Mouse (Mus musculus) cerebellum, postnatal 4 days (tissue): ENCODE measurements around the gene Slamf9.

ENCODE experiments used
- DNase-seq, 2 experiments: peaks; one replicate each; pipeline ENCODE4 v3.0.0; 2022; ENCODE audit warnings: low spot score in 2 of 2, mixed read lengths in 1 of 2

The Slamf9 gene

DNA sequence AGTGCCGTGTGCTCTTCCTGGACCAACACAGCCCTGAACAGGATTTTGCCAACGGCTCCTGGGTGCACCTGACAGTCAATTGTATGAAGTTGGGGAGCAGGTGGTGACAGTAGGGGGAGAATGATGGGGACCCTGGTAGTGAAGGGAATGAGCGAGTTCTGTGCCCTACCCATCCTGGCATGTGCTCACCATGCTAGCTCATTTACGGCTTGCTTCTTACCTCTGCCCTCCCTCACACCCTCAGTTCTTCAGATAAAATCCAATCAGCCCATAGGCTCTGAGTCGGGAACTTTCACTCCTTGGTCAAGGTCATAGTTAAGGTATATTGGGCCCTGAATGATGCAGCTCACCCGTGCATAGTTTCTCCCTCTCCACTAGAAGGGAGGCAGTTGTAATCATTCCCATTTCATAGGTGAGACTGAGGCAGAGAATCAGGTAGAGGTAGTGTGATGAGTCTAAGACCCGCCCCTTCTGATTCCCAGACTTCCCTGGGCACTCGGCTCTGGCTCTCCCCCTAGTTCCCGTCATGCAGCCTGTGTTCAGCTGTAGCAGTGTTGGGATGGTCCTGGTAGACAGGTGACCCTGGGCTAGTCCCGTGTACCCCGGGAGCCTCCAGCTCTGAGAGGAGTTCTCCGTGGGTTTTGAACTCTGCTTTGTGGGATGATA is 14.6 kb downstream of the Slamf9 start:
- DNase-seq: no peak

DNA sequence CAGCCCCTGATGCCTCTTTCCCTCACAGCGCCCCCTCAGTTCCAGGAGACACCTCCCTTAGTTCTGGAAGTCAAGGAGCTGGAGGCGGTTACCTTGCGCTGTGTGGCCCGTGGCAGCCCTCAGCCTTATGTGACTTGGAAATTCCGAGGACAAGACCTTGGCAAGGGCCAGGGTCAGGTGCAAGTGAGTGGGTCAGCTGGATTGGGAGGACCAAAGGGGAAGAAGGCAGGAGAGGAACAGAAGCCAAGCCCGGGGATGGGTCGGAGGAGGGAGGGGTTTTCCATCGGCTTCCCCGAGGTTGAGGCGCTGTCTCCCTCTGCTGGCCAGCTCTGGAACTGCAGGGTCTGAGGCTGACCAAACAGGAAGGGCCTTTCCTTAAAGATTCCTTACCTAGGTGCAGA is 15.1 kb downstream of the Slamf9 start:
- peak; percentile 93 to 95 for DNase-seq

- no peak for DNase-seq
Measured at GRCm38 (mm10) chr1:172492047-172492446, 16.9 kb downstream of the Slamf9 start.

GRCm38 (mm10) chr1:172493516-172493915 is 18.4 kb downstream of the Slamf9 start:
- no peak for DNase-seq

GRCm38 (mm10) chr1:172496030-172496429 is 20.9 kb downstream of the Slamf9 start:
- DNase-seq: no peak

DNA sequence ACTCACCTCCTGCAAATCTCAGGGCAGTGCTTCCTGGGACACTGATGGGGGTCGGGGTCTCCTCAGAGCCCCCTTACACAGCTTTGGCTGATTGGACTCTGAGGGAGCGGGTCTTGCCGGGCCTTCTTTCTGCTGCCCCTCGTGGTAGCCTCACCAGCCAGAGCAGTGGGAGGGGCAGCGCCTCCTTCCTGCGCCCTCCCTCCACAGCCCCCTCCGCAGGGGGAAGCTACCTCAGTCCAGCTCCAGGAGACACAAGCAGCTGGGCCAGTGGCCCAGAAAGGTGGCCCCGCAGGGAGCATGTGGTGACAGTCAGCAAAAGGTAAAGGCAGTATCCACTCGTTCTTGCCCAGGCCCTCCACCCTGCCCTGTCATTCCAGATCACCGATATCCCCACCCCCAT is 22.3 kb downstream of the Slamf9 start:
- DNase-seq: no peak

DNA sequence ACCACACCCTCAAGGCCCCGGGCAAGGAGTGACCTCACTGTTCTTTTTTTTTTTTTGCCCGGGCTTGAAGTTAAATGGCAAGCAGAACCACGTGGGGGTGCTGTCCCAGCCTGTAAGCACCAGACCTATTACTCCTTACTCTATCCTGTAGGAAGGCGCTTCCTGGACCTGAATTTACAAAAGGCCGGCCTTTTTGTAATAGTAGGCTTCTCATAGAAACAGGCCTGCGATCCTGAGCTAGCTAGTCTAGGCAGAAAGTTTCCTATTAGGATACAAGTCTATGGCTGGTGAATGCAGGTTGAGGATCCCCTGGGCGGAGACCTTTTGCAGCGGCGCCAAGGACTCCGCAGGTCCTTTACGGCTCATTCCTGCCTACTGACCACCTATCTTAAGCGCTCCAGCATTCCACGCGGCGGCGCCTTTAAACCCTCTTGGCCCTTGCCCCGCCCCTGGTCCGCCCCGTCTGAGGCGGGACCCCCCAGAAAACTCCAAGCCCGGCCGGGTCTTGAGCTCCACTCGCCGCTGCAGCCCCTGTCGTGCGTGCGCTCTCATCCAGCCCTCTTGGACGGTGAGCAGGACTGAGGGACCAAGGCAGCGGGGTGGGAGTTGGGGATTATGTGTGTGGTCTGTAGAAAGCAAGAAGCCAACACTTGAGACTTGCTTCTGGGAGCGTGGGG is 24.7 kb downstream of the Slamf9 start, which contains the start of gene Tagln2:
Gene Tagln2, plus strand, starts transcription at position 283 of the 677 bp plus-strand sequence.
- DNase-seq: peak in 1 of 2 experiments; percentile 46

GRCm38 (mm10) chr1:172500451-172501370 is 25.6 kb downstream of the Slamf9 start:
- DNase-seq: no peak

- DNase-seq: no peak
Measured at GRCm38 (mm10) chr1:172501371-172502144, 26.4 kb downstream of the Slamf9 start.

GRCm38 (mm10) chr1:172502145-172503110 is 27.3 kb downstream of the Slamf9 start:
- no peak for DNase-seq

DNA sequence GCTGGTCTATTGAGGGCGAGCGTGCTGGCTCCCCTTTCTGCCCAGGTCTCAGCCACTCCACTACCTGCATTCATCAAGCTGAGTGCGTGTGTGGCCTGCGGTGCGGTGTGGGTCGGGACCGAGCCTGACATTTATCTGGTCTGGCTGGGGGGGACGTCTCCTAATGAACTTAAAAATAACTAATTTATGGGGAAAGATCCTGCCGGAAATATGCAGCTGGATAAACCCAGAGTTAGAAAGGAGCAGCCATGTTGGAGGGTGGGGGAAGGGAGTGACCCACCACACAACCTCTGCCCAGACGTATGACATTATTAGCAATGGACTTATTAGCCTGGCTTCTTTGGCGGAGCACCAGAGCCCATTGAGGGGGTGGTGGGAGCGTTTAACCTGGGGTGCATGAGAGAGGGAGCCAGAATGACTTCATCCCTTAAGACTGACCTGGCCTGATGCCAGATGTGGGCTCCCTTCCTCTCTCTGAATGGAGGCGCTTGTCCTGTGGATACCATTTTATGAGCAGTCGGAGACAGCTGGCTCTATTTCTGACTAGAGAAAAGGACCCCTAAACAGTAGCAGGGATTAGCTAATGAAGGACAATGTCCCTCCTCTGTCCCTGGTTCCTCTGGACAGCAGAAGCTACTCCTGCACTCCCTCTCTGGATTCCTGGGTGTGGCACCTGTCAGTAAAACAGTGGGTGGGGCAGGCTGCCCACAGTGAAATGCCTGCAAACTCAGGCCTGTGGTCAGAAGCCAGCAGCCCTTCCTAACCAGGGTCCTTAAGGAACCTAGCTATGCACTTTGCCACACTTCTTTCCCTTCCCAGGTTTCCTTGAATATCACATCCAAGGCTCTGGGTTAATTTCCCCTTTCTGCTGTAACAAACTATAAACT is 28.2 kb downstream of the Slamf9 start:
- DNase-seq: no peak

DNA sequence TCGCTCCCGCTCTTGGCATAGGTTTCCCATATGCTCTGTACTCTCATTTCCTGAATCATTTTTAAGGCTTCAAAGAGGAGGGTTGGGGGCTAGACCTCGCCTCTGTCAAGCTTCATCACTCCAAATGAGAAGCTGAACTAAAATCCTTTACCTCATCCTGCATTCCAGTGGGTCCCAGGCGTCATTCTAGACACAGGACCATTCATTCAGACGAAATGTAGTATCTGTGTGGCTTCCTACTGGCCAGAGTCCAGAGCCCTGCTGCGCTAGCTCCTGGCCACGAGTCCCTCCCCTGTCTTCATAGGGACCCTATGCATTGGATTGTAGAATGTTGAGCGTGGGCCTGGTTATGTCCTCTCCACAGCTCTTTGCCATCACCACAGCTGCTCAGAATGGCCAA is 29.6 kb downstream of the Slamf9 start:
- no peak for DNase-seq

GRCm38 (mm10) chr1:172507001-172507400 is 31.8 kb downstream of the Slamf9 start:
- DNase-seq: no peak

- DNase-seq: no peak
Measured at GRCm38 (mm10) chr1:172507701-172508100, 32.5 kb downstream of the Slamf9 start.

GRCm38 (mm10) chr1:172508172-172508571 is 33.0 kb downstream of the Slamf9 start:
- DNase-seq: no peak

DNA sequence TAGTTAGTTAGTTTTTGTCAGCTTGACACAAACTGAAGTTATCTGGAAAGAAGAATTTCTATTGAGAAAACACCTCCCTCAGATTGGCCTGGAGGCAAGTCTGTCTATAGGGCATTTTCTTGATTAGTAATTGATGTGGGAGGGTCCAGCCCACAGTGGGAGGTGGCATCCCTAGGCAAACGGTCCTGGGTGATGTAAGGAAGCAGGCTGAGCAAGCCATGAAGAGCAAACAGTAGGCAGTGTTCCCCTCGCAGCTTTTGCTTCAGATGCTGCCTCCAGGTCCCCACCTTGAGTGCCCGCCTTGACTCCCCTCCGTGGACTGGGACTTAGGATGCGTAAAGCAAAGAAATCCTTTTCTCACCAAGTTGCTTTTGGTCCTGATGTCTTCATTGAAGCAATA is 34.1 kb downstream of the Slamf9 start:
- no peak for DNase-seq

GRCm38 (mm10) chr1:172509983-172510382 is 34.8 kb downstream of the Slamf9 start:
- DNase-seq: no peak

GRCm38 (mm10) chr1:172510421-172510972 is 35.3 kb downstream of the Slamf9 start:
- no peak for DNase-seq

GRCm38 (mm10) chr1:172512962-172513361 is 37.8 kb downstream of the Slamf9 start:
- no peak for DNase-seq
